28 mouse cellular contexts compared by ENCODE assay signal in genomic region chr4:64923751-64924150, GRCm38 (mm10).
A peak's percentile ranks its signal among the peaks of the same experiment; 100 is the strongest.
DNase-seq lines count a peak whose midpoint lies in the region; ATAC-seq and TF ChIP-seq lines count a peak whose summit lies in the region.
"Had no signal": no experiment of that assay in that cellular context is flagged by ENCODE, and none has a peak within 500 bp of the region (broad histone marks: within the 10 kb centered on the region; RNA-seq: fewer than 3 reads in every experiment).

No protein-coding gene starts in this region.

- DNase-seq in cerebellum, postnatal 25 days = peak; percentile 7 to 15
- no peak for DNase-seq in cerebellum, adult 18-20 months
- DNase-seq in left cerebral cortex, postnatal 4 days = peak; percentile 12
- DNase-seq in left cerebral cortex, adult 2 months (ENCODE audit: extremely low spot score in 1 of 2, low spot score in 2 of 2) = no peak
- peak; percentile 10 to 52 for DNase-seq in kidney, adult 8-10 months
- DNase-seq in kidney, postnatal 36 days = peak; percentile 20 to 77
- no peak for DNase-seq in thymus, postnatal 36 days
- DNase-seq: adrenal gland, postnatal 14 days; cerebellum, adult 11 months; gastrocnemius, adult 2 months; liver; retina, postnatal 1 day; thymus, postnatal 4 days had no signal

- H3K9me3 ChIP-seq in forebrain, embryonic 12.5 days = no peaks in the 10 kb centered on the region
- H3K9me3 ChIP-seq: embryonic facial prominence, embryonic 12.5 days; G1E; hindbrain, embryonic 13.5 days; limb, embryonic 10.5 days; liver, embryonic 15.5 days; midbrain, embryonic 10.5 days; neural tube, embryonic 13.5 days; stomach, embryonic 15.5 days had no signal

- H3K27me3 ChIP-seq in forebrain, embryonic 12.5 days = no peaks in the 10 kb centered on the region
- H3K27me3 ChIP-seq: CH12.LX; embryonic facial prominence, embryonic 12.5 days; hindbrain, embryonic 13.5 days; liver, embryonic 15.5 days; neural tube, embryonic 13.5 days; stomach, embryonic 15.5 days had no signal

- no peak overlapping the region for H3K4me3 ChIP-seq in left cerebral cortex, adult 2 months
- no peak overlapping the region for H3K4me3 ChIP-seq in forebrain, embryonic 12.5 days (replicated peaks)
- H3K4me3 ChIP-seq: embryonic facial prominence, embryonic 12.5 days; gastrocnemius, adult 2 months; hindbrain, embryonic 13.5 days; limb, embryonic 10.5 days; liver, embryonic 15.5 days; midbrain, embryonic 10.5 days; myocyte; neural tube, embryonic 13.5 days; stomach, embryonic 15.5 days had no signal

- TF ChIP-seq CTCF in left cerebral cortex, adult 2 months (IDR thresholded peaks at IDR 0.05) = no peak

- intact Hi-C loops in left cerebral cortex, postnatal 4 days (cut with DNase I) = no loop called here
- intact Hi-C loops in left cerebral cortex, adult 2 months (cut with DNase I) = no loop called here

- H3K9ac ChIP-seq in forebrain, embryonic 12.5 days = no peak overlapping the region
- H3K9ac ChIP-seq: embryonic facial prominence, embryonic 12.5 days; hindbrain, embryonic 13.5 days; liver, embryonic 15.5 days; neural tube, embryonic 13.5 days; stomach, embryonic 15.5 days had no signal

- H3K36me3 ChIP-seq in forebrain, embryonic 12.5 days (replicated peaks) = no peaks in the 10 kb centered on the region
- H3K36me3 ChIP-seq: embryonic facial prominence, embryonic 12.5 days; G1E; hindbrain, embryonic 13.5 days; limb, embryonic 10.5 days; liver, embryonic 15.5 days; midbrain, embryonic 10.5 days; neural tube, embryonic 13.5 days; stomach, embryonic 15.5 days had no signal

- no peaks in the 10 kb centered on the region for H3K4me1 ChIP-seq in forebrain, embryonic 12.5 days
- H3K4me1 ChIP-seq: embryonic facial prominence, embryonic 12.5 days; hindbrain, embryonic 13.5 days; liver, embryonic 15.5 days; midbrain, embryonic 10.5 days; neural tube, embryonic 13.5 days; stomach, embryonic 15.5 days had no signal

- no peak for ATAC-seq in forebrain, embryonic 12.5 days (ENCODE audit: low FRiP score)
- ATAC-seq: forebrain, embryonic 14.5 days; lung, postnatal 0 days; midbrain, embryonic 16.5 days had no signal

- H3K4me2 ChIP-seq in forebrain, embryonic 12.5 days = no peak overlapping the region
- H3K4me2 ChIP-seq: embryonic facial prominence, embryonic 12.5 days; hindbrain, embryonic 13.5 days; liver, embryonic 15.5 days; neural tube, embryonic 13.5 days; stomach, embryonic 15.5 days had no signal

- no peak overlapping the region for H3K27ac ChIP-seq in left cerebral cortex, adult 2 months
- no peak overlapping the region for H3K27ac ChIP-seq in forebrain, embryonic 12.5 days
- H3K27ac ChIP-seq: embryonic facial prominence, embryonic 12.5 days; gastrocnemius, adult 2 months; hindbrain, embryonic 13.5 days; limb, embryonic 10.5 days; liver, embryonic 15.5 days; macrophage; midbrain, embryonic 10.5 days; neural tube, embryonic 13.5 days; stomach, embryonic 15.5 days had no signal

Comparison
In these comparisons a context has a peak if more than half of its experiments do, and no peak if none do; other contexts are left out.
1. DNase-seq: peak in cerebellum, postnatal 25 days (2 of 2), left cerebral cortex, postnatal 4 days (single experiment), kidney, adult 8-10 months (2 of 2) and kidney, postnatal 36 days (2 of 2); none in cerebellum, adult 18-20 months (0 of 2), left cerebral cortex, adult 2 months (0 of 2) and thymus, postnatal 36 days (0 of 2).